Mouse (Mus musculus): ENCODE measurements around the gene Wscd1. TPM values are rescaled to one million over a fixed set of nuclear protein-coding genes. Genes with fewer than 3 reads are reported as not detected.
"Not testable (repeated sequence)": the region's sequence is repeated elsewhere in the genome, so short reads cannot be mapped to it uniquely, and the experiment has no call there.

Wscd1 gene
- polyA plus RNA-seq, 1 experiment from 2014 or later = 3.3 TPM

GRCm38 (mm10) chr11:71819901-71820300 lies 70.2 kb downstream of the Wscd1 start:
- Histone ChIP-seq H3K9me3 (ENCODE audit: control insufficient read depth, low read length) (no peaks in the 10 kb centered on the region), H3K9ac (ENCODE audit: low read length) (no peak overlapping the region), H3K4me1 (replicated peaks; ENCODE audit: control insufficient read depth, insufficient read depth, low read length) (no peaks in the 10 kb centered on the region), H3K27ac (ENCODE audit: low read depth) (no peak overlapping the region), H3K36me3 (ENCODE audit: control insufficient read depth, insufficient read depth, low read length) (no peaks in the 10 kb centered on the region), H3K4me2 (ENCODE audit: low read length) (no peak overlapping the region), H3K4me3 (ENCODE audit: low read depth, low read length) (no peak overlapping the region), H3K27me3 (replicated peaks; ENCODE audit: control insufficient read depth, insufficient read depth, low read length) (no peaks in the 10 kb centered on the region)
- WGBS = 78% methylated on average over 9 of the region's 9 CpGs
- ATAC-seq (replicated peaks; ENCODE audit: low FRiP score, low TSS enrichment, low read depth) = no peak
- DNase-seq (ENCODE audit: low spot score) = no peak

GRCm38 (mm10) chr11:71820847-71821246 lies 71.1 kb downstream of the Wscd1 start:
- DNase-seq (ENCODE audit: low spot score) (no peak), ATAC-seq (replicated peaks; ENCODE audit: low FRiP score, low TSS enrichment, low read depth) (no peak; the same call in 1 of the 2 replicates)
- Histone ChIP-seq H3K9me3 (ENCODE audit: control insufficient read depth, low read length) (no peaks in the 10 kb centered on the region), H3K4me1 (replicated peaks; ENCODE audit: control insufficient read depth, insufficient read depth, low read length) (no peaks in the 10 kb centered on the region), H3K27me3 (replicated peaks; ENCODE audit: control insufficient read depth, insufficient read depth, low read length) (no peaks in the 10 kb centered on the region), H3K4me2 (ENCODE audit: low read length) (no peak overlapping the region), H3K36me3 (ENCODE audit: control insufficient read depth, insufficient read depth, low read length) (no peaks in the 10 kb centered on the region), H3K27ac (ENCODE audit: low read depth) (no peak overlapping the region), H3K9ac (ENCODE audit: low read length) (no peak overlapping the region), H3K4me3 (ENCODE audit: low read depth, low read length) (no peak overlapping the region)
- 38% methylated on average over 10 of the region's 10 CpGs for WGBS

GRCm38 (mm10) chr11:71821526-71821925 lies 71.8 kb downstream of the Wscd1 start:
- 75% methylated on average over 6 of the region's 6 CpGs for WGBS

GRCm38 (mm10) chr11:71822031-71822430 lies 72.3 kb downstream of the Wscd1 start:
- no peaks in the 10 kb centered on the region for H3K36me3 ChIP-seq (ENCODE audit: control insufficient read depth, insufficient read depth, low read length)
- H3K27me3 ChIP-seq (replicated peaks; ENCODE audit: control insufficient read depth, insufficient read depth, low read length) = no peaks in the 10 kb centered on the region
- no peak for DNase-seq (ENCODE audit: low spot score)
- ATAC-seq (replicated peaks; ENCODE audit: low FRiP score, low TSS enrichment, low read depth) = no peak
- H3K9ac ChIP-seq (ENCODE audit: low read length) = no peak overlapping the region
- no peaks in the 10 kb centered on the region for H3K9me3 ChIP-seq (ENCODE audit: control insufficient read depth, low read length)
- no peak overlapping the region for H3K4me3 ChIP-seq (ENCODE audit: low read depth, low read length)
- H3K4me2 ChIP-seq (ENCODE audit: low read length) = no peak overlapping the region
- H3K4me1 ChIP-seq (replicated peaks; ENCODE audit: control insufficient read depth, insufficient read depth, low read length) = no peaks in the 10 kb centered on the region
- no peak overlapping the region for H3K27ac ChIP-seq (ENCODE audit: low read depth)
- WGBS = 86% methylated on average over 5 of the region's 5 CpGs

More at GRCm38 (mm10) chr11:71821526-71821925, 71.8 kb downstream of the Wscd1 start:
- H3K36me3 ChIP-seq (ENCODE audit: control insufficient read depth, insufficient read depth, low read length); H3K9me3 ChIP-seq (ENCODE audit: control insufficient read depth, low read length); H3K27ac ChIP-seq (ENCODE audit: low read depth); DNase-seq (ENCODE audit: low spot score); H3K4me3 ChIP-seq (ENCODE audit: low read depth, low read length); H3K4me1 ChIP-seq (replicated peaks; ENCODE audit: control insufficient read depth, insufficient read depth, low read length); H3K4me2 ChIP-seq (ENCODE audit: low read length); H3K9ac ChIP-seq (ENCODE audit: low read length); ATAC-seq (replicated peaks; ENCODE audit: low FRiP score, low TSS enrichment, low read depth); H3K27me3 ChIP-seq (replicated peaks; ENCODE audit: control insufficient read depth, insufficient read depth, low read length): not testable (repeated sequence)

- 63% methylated on average over 4 of the region's 4 CpGs for WGBS
- Histone ChIP-seq H3K27me3 (replicated peaks; ENCODE audit: control insufficient read depth, insufficient read depth, low read length) (no peaks in the 10 kb centered on the region), H3K4me1 (replicated peaks; ENCODE audit: control insufficient read depth, insufficient read depth, low read length) (no peaks in the 10 kb centered on the region), H3K27ac (ENCODE audit: low read depth) (no peak overlapping the region), H3K4me3 (ENCODE audit: low read depth, low read length) (no peak overlapping the region), H3K9ac (ENCODE audit: low read length) (no peak overlapping the region), H3K36me3 (ENCODE audit: control insufficient read depth, insufficient read depth, low read length) (no peaks in the 10 kb centered on the region), H3K9me3 (ENCODE audit: control insufficient read depth, low read length) (no peaks in the 10 kb centered on the region), H3K4me2 (ENCODE audit: low read length) (no peak overlapping the region)
- no peak for DNase-seq (ENCODE audit: low spot score)
- no peak for ATAC-seq (replicated peaks; ENCODE audit: low FRiP score, low TSS enrichment, low read depth)
These were observed 75.3 kb downstream of the Wscd1 start for GRCm38 (mm10) chr11:71824971-71825370.
